Mouse (Mus musculus) MEL-GATA-1-ER (cell line): ENCODE data around the gene Plppr3.

ENCODE experiments used
- DNase-seq: peaks from one replicate; pipeline ENCODE4 v3.0.0-alpha.2; 2012; ENCODE audit warnings: low read depth; ENCODE audit errors: extremely low read depth

Gene Plppr3

GRCm38 (mm10) chr10:79871845-79872244, 2.6 kb downstream of the Plppr3 start:
- no peak for DNase-seq

GRCm38 (mm10) chr10:79866601-79867000, 7.8 kb downstream of the Plppr3 start:
- DNase-seq = no peak

GRCm38 (mm10) chr10:79865801-79866295, 8.6 kb downstream of the Plppr3 start:
- no peak for DNase-seq

DNA sequence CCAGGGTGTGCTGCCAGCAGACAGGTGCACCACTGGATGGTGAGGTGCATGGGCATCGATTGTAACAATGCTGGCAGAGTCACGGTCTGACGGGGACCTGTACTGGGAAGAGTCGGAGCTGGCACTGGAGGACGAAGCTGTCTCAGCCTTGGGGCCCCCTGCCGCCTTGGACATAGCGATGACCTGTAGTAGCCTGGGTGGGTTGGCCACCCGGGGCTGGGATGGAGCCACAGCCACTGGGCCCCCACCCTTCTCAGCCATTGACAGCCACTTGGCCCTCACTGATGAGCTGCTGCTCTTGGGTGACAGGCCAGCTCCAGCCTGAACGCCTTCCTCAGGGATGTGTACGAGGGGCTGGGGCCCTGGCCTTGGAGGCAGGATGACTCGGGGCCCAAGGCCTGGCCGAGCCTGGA, 9.2 kb downstream of the Plppr3 start:
- DNase-seq = no peak

DNA sequence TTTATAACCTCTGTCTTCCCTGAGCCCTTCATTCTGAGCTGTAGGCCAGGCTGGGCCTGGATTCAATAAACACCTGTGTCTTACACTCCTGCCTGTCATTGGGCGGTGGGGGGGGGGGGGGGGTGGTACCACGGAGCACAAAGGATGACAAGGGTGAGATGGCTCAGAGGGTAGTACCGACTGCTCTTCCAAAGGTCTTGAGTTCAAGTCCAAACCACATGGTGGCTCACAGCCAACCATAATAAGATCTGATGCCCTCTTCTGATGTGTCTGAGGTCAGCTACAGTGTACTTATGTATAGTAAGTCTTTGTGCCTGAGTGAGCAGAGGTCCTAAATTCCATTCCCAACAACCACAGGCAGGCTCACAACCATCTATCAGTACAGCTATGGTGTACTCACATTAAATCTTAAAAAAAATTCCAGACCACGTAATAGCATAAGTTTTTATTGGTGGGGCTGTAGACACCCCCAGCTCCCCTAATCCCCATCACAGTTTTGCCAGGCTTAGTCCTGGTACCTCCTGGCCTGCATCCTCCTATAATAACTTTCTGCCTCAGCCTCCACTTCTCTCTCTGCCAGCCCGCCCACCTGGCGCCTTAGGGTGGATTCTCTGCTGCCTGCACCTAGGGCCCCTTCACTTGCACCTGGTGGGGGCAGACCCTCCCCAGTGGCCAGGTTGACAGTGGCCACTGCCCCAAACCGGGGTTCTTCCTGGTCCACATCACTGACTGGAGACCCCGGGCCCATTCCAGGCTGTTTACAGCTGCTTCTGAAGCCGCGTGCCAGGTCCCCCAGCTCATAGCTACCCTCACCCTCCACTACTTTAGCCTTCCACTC, 9.9 kb downstream of the Plppr3 start:
- no peak for DNase-seq

GRCm38 (mm10) chr10:79862925-79863324, 11.5 kb downstream of the Plppr3 start:
- DNase-seq = no peak

DNA sequence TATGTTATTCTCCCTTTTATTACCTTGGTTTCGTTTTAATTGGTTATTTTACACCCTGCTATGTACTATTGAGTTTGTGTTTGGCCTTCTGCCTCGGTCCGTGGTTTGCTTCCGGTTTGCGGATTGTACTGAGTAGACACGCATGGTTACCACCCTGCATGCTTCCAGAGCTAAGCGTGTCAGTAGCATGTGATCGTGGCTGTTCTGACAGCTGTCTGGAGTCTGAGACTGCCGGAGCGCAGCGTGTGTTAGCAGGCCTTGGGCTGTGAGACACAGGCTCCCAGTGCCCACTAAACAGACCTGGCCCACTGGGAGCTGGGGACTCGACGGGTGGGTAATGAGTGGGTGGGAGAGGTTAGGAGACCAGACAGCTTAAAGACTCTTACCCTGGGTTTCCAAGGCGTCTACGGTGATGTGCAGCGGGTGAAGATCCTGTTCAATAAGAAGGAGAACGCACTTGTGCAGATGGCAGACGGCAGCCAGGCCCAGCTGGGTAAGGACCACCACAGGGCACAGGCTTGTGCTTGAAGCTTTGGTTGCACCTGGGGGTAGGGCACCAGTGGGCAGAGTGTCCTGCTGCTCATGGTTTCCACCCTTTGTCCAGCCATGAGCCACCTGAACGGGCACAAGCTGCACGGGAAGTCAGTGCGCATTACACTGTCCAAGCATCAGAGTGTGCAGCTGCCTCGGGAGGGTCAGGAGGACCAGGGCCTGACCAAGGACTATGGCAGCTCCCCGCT, 12.2 kb downstream of the Plppr3 start:
- DNase-seq = no peak

- no peak for DNase-seq
These were observed 13.0 kb downstream of the Plppr3 start for GRCm38 (mm10) chr10:79861230-79862048.

DNA sequence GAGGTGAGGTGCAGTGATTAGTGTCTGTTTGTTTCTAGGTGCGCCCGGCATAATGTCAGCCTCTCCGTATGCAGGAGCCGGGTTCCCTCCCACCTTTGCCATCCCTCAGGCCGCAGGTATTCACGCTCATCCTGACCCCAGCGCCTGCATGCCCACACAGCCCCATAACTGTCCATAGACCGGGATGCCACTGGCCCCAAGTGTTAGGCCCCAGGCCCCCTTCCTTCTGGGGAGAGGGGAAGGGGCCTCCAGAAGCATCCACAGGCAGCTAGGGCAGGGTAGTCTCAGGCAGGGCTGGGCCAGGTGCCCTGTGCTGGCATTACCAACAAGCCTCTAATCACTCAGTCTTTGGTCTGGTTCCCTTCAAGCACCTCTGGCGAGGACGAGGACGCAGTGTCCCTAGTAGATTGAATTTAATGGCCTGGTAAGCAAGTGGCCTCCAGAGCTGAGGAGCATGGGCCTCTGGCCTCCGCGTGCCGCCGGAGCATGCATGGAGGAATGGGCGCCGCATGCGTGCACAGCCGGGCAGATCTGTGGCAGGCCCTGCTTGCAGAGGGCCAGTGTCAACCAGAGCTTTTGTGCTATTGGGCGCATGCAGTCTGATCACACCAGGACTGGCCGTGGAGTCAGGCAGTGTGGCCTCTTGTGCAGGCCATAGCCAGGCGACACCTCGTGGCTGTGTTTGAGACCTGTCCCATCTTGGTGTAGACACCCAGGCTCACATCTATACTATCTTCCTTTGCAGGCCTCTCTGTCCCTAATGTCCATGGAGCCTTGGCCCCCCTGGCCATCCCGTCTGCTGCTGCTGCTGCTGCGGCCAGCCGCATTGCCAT, 14.1 kb downstream of the Plppr3 start:
- no peak for DNase-seq

- no peak for DNase-seq
These were observed 15.3 kb downstream of the Plppr3 start for GRCm38 (mm10) chr10:79859116-79859515.

DNA sequence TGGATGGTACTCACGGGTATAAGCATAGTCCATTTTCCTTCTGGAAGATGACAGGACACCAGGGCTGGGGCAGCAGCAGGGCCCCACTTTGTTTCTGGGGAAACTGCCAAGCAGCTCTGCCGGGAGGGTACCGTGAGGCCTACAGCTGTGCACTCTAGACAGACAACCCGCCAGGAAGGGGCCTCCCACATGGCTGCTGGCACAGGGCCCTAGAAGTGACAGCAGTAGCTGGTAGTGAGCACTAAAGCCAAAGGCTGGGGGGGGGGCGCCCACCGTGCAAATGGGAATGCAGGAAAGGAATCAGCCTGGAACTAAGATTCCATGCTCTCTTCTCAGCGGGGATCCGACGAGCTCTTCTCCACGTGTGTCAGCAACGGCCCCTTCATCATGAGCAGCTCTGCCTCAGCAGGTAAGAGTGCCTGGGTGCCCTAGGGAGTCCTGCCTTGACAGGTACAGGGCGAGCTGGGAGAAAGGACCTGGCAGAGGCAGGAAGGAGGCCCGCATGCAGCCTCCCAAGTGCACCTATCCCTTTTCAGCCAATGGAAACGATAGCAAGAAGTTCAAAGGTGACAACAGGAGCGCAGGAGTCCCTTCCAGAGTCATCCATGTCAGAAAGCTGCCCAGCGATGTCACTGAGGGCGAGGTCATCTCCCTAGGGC, 15.9 kb downstream of the Plppr3 start:
- DNase-seq = no peak

- no peak for DNase-seq
These were observed 16.5 kb downstream of the Plppr3 start for GRCm38 (mm10) chr10:79857894-79858293.

- no peak for DNase-seq
These were observed 17.0 kb downstream of the Plppr3 start for GRCm38 (mm10) chr10:79857452-79857811.

GRCm38 (mm10) chr10:79856704-79857451, 17.6 kb downstream of the Plppr3 start:
- DNase-seq = no peak

GRCm38 (mm10) chr10:79856280-79856679, 18.2 kb downstream of the Plppr3 start:
- DNase-seq = no peak

GRCm38 (mm10) chr10:79855558-79856184, 18.8 kb downstream of the Plppr3 start:
- DNase-seq = no peak

DNA sequence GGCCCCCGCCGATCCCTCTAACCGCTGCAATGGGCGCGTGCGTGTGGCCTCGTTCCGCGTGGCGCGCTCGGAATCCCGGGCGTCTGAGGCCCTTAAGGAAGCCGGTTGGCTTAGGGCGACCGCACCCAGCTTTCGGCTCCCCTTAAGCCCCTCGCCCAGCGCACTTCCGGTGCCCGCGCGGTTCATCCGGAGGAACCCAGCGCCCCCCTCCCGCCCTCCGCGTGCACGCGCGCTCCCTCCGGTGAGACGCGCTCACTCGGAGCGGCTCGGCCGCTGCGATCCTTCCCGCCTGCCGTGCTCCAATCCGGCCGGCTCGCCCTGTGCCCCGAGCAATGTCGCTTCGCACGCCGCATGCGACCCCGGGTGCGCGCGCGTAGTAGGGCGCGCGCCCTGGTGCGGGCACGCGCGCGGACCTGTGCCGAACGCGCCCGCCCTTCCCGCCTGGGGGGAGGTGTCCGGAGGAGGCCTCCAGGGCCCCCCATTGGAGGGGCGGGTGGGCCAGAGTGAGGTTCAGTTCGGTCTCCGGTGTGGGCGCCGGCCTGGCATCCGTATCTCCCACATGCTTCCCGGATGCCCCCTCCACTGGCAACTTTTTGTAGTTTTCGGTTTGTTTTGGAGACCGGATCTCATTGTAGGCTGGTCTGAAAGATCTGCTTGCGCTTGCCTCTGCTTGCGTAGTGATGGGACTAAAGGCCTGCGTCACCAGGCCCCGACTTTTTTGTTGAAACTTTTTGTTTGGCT, 19.5 kb downstream of the Plppr3 start:
- no peak for DNase-seq
